In genomic region chr5:118644511-118644910, GRCm38 (mm10) we compare ENCODE assay signal across 16 mouse cellular contexts.
"Had no signal": no experiment of that assay in that cellular context is flagged by ENCODE, and none has a peak within 500 bp of the region (broad histone marks: within the 10 kb centered on the region; RNA-seq: fewer than 3 reads in every experiment).

No protein-coding gene starts in this region.

- H3K9ac ChIP-seq: kidney, embryonic 15.5 days; limb, embryonic 15.5 days; neural tube, embryonic 15.5 days had no signal

- H3K27me3 ChIP-seq: kidney, embryonic 15.5 days; limb, embryonic 15.5 days; neural tube, embryonic 15.5 days had no signal

- H3K27ac ChIP-seq: kidney, embryonic 15.5 days; limb, embryonic 15.5 days; midbrain, embryonic 10.5 days; neural tube, embryonic 15.5 days; stomach, postnatal 0 days had no signal

- H3K36me3 ChIP-seq: kidney, embryonic 15.5 days; limb, embryonic 15.5 days; midbrain, embryonic 10.5 days; neural tube, embryonic 15.5 days had no signal

- H3K9me3 ChIP-seq: kidney, embryonic 15.5 days; limb, embryonic 15.5 days; midbrain, embryonic 10.5 days; neural tube, embryonic 15.5 days had no signal

- H3K4me2 ChIP-seq: kidney, embryonic 15.5 days; limb, embryonic 15.5 days; neural tube, embryonic 15.5 days had no signal

- H3K4me3 ChIP-seq: kidney, embryonic 15.5 days; limb, embryonic 15.5 days; midbrain, embryonic 10.5 days; myocyte; neural tube, embryonic 15.5 days had no signal

- DNase-seq: kidney, adult 11 months; kidney, postnatal 25 days; layer of hippocampus, adult 9-11 months; layer of hippocampus, postnatal 36 days; lung, adult 2 months; lung, postnatal 36 days; midbrain, embryonic 14.5 days; right cerebral cortex, adult 18-20 months; right cerebral cortex, postnatal 25 days; thymus, postnatal 4 days had no signal
